Mouse (Mus musculus) stomach, embryonic 16.5 days (tissue): ENCODE data around the gene Snrnp25. TPM values are rescaled to one million over a fixed set of nuclear protein-coding genes. Genes with fewer than 3 reads are reported as not detected.

Source experiments
- ATAC-seq: fragments of 200-750 bp; cut with Nextera tagmentation; 2 replicates; pipeline ENCODE4 v1.8.0; 2017; ENCODE audit warnings: moderate number of reproducible peaks, moderate TSS enrichment; ENCODE audit not compliant: insufficient read depth, low FRiP score
- H3K27ac ChIP-seq: fragments of 300-500 bp; sonication (generic); 2 replicates; pipeline ENCODE4 v1.5.1; 2014; ENCODE audit warnings: low read length
- H3K27me3 ChIP-seq: fragments of 300-500 bp; sonication (generic); 2 replicates; pipeline ENCODE4 v1.6.1; 2014; ENCODE audit warnings: low read length, control low read depth, mixed read lengths; ENCODE audit not compliant: control insufficient read depth, insufficient read depth
- H3K36me3 ChIP-seq: fragments of 300-500 bp; sonication (generic); 2 replicates; pipeline ENCODE4 v1.6.1; 2014; ENCODE audit warnings: low read length; ENCODE audit not compliant: control insufficient read depth, insufficient read depth
- H3K4me1 ChIP-seq: fragments of 300-500 bp; sonication (generic); 2 replicates; pipeline ENCODE4 v1.6.1; 2014; ENCODE audit warnings: low read length, control low read depth, mixed read lengths; ENCODE audit not compliant: control insufficient read depth, insufficient read depth
- H3K4me2 ChIP-seq: fragments of 300-500 bp; sonication (generic); 2 replicates; pipeline ENCODE4 v1.6.1; 2014; ENCODE audit warnings: low read depth, low read length, mixed read lengths
- H3K4me3 ChIP-seq: fragments of 300-500 bp; sonication (generic); replicated peaks from 2 replicates; pipeline ENCODE4 v1.5.1; 2014; ENCODE audit warnings: mild to moderate bottlenecking, low read length
- H3K9ac ChIP-seq: fragments of 300-500 bp; sonication (generic); 2 replicates; pipeline ENCODE4 v1.6.1; 2014; ENCODE audit warnings: low read length
- H3K9me3 ChIP-seq: fragments of 300-500 bp; sonication (generic); replicated peaks from 2 replicates; pipeline ENCODE4 v1.6.1; 2016; ENCODE audit warnings: low read length, control low read depth; ENCODE audit not compliant: control insufficient read depth
- WGBS: fragments of 180-500 bp; shearing (Covaris S2); extraction: QIAGEN DNeasy Blood & Tissue Kit; methylation state at CpG from one replicate; pipeline ENCODE4 v1.1.7; 2014; 5-methylcytosine and 5-hydroxymethylcytosine counted together
- polyA plus RNA-seq: library from polyadenylated mRNA; unstranded; fragments of >200 nt; fragmentation: Nextera tagmentation; extraction: Ambion mirVana; gene quantifications from 2 replicates; pipeline ENCODE4 v1.2.1, GENCODE M21; 2015

The Snrnp25 gene
- polyA plus RNA-seq, 1 experiment from 2014 or later: 44.9 TPM

DNA sequence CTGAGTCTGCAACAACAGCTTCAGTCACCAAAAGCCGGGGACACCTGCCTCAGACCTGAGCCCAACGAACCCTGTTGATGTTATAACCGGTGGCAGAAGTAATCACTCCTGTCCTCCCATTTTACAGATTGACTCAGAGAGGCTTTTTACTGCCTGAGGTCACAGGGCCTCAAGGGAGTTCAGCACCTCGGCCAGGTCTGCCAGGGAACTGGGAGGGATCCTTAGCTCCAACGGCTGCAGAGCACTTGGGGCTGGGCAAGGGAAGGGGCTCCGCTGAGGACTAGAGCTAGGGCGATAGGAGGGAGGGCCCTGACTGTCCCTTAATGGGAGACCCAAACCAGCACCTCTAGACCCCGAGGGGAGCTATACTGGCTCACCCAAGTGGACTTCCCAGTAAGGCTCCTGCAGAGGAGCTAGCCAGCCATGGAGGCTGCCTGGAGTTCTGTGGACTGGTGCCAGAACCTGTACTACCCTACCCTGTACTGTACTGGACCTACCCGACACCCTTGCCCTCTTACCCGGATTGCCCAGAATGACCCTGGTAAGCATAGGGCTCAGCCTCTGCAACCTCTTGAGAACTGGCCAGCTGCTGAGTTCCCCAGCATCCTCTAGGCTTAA lies 15.5 kb downstream of the Snrnp25 start:
- whole genome bisulfite sequencing: 30% methylated on average over 10 of the region's 10 CpGs
- no peaks in the 10 kb centered on the region for H3K36me3 ChIP-seq
- ATAC-seq: no peak
- H3K27me3 ChIP-seq: no peaks in the 10 kb centered on the region
- peak overlapping the region; percentile 96 for H3K27ac ChIP-seq
- H3K4me3 ChIP-seq: peak overlapping the region; percentile 89
- peak overlapping the region; percentile 91 for H3K9ac ChIP-seq
- H3K4me1 ChIP-seq: peaks cover 58% of the 10 kb centered on the region
- H3K9me3 ChIP-seq: no peaks in the 10 kb centered on the region
- H3K4me2 ChIP-seq: peak overlapping the region; percentile 69

DNA sequence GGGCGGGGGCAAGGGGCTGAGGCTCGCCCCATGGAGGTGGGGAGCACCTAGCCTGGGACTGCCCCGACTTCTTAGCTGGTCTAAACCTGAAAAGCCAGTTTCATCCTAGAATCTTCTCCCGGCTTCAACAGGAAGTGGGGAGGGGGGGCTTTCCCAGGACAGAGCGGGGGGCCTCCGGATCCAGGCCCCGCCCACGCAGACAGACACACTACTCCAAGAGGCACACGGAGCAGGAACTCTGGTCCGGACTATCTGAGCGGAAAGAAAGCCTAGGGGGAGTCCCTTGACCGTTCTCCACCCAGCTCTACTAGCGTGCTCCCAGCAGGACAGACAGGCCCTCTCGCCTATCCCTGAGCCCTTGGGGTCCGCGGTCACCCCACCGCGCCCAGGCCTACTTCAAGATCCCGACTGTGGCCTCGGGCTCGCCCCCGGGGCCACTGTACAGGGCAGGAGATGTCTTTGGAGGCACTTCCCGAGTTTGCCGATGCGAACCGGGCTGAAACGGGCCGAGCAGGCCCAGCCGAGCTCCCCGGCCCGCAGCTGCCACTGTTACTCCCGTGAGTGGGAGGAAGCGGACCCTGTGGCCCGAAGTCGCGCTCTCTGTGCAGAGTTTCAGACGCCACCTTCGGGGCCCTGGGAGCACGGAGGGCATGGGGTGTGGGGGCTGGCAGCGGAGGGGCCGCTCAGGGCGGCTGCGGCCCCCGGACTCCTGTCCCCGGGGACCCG lies 16.2 kb downstream of the Snrnp25 start:
- Histone ChIP-seq H3K4me1 (peaks cover 62% of the 10 kb centered on the region), H3K9me3 (no peaks in the 10 kb centered on the region), H3K4me2 (peak overlapping the region; percentile 69), H3K36me3 (no peaks in the 10 kb centered on the region), H3K27me3 (no peaks in the 10 kb centered on the region), H3K27ac (peak overlapping the region; percentile 96), H3K9ac (peak overlapping the region; percentile 91), H3K4me3 (peak overlapping the region; percentile 89)
- under 1% methylated on average over 46 of the region's 46 CpGs for WGBS
- peak; percentile 68 for ATAC-seq

DNA sequence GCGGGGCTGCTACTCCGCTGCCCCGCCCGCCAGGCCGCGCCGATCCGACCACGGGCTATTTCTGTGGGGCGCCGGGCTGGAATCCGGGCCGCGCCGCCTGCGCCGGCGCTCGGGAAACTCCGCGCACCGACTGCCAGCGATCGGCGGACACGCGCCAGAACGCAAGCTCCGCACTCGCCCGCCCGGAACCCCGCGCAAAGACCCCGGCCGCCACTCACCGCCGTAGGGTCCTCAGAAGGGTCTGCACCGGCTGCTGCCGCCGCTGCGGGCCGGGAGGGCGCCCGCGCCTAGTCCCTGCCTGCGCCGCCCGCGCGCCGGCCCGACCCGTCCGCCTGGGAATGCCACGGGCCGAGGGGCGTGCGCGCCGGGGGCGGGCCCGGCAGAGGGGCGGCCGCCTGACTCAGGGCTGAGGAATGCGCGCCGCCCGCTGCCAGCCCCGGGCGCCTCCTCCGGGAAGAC lies 16.8 kb downstream of the Snrnp25 start, which contains the start of gene Rhbdf1:
Rhbdf1 (minus strand) TSS at position 350 of the 459 bp plus-strand sequence.
- Histone ChIP-seq H3K36me3 (no peaks in the 10 kb centered on the region), H3K4me1 (peaks cover 65% of the 10 kb centered on the region), H3K4me3 (peak within 1 kb of the TSS; percentile 89), H3K4me2 (peak within 1 kb of the TSS; percentile 69), H3K27me3 (no peaks in the 10 kb centered on the region), H3K9me3 (no peaks in the 10 kb centered on the region), H3K27ac (peak within 1 kb of the TSS; percentile 96), H3K9ac (peak within 1 kb of the TSS; percentile 91)
- peak; percentile 64 for ATAC-seq
- WGBS: under 1% methylated on average over 58 of the region's 72 CpGs

DNA sequence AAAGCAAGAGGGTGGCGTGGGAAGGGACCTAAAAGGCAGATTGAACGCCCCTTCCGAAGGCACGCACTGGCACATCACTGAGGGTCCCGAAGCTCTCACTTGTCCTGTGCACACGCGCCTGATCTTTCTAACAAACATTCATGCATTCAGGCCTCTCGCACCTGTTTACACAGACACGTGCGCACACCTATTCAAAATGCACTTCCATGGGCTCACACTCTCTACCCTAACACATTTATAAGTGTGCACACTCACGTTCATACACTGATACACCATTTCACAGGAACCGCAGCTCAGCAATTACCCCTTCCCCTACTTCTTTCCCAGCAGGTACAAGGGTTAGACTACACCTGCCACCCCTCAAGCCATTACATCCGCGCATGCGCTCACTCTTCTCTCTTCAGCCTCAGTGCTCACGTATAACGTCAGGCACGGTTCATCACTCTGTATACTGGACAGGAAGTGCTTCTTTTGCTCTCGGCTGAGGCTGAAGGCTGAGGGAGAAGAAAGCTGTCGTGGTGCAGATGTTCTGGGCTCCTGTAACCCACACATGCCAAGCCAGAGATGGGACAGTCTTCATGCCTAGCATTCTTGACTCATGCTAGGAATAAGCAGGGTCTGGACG lies 17.5 kb downstream of the Snrnp25 start:
- WGBS: 6% methylated on average over 21 of the region's 21 CpGs

DNA sequence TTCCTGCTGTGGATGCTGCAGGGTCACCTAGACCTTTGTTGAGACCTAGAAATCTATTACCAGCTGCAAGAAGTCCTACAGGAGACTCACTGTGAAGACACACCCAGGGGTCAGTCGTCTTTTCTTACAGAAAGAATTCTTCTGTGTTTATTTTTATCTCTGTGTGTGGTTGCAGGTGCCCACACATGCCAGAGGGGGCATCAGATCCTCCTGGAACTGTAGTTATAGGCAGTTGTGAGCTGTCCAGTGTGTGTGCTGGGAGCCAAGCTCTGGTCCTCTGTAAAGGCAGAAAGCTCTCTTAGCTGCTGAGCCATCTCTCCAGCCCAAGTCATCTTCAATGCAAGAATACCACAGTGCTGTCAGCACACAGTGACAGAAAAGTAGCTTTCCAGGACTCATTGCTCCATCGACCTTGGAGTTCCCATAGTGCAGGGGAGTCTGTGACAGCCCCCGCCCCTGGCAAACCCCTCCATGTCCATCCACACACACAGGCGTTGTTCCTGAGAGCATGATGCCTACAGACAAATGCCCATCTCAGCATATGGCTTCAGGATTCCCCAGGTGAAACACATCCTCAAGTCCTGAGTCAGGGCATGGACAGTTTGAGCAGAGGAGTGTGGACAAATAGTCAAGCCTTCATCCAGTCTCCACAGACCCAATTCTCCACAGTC lies 18.2 kb downstream of the Snrnp25 start:
- H3K4me1 ChIP-seq: peaks cover 65% of the 10 kb centered on the region
- H3K27me3 ChIP-seq: no peaks in the 10 kb centered on the region
- H3K36me3 ChIP-seq: no peaks in the 10 kb centered on the region
- ATAC-seq: no peak
- WGBS: 70% methylated on average over 4 of the region's 4 CpGs
- H3K9ac ChIP-seq: no peak overlapping the region
- H3K9me3 ChIP-seq: no peaks in the 10 kb centered on the region
- H3K4me2 ChIP-seq: no peak overlapping the region
- H3K27ac ChIP-seq: no peak overlapping the region
- no peak overlapping the region for H3K4me3 ChIP-seq

More for the DNA sequence above, 17.5 kb downstream of the Snrnp25 start:
- no peak for ATAC-seq
- H3K9me3 ChIP-seq: no peaks in the 10 kb centered on the region
- peak overlapping the region; percentile 96 for H3K27ac ChIP-seq
- peaks cover 70% of the 10 kb centered on the region for H3K4me1 ChIP-seq
- H3K9ac ChIP-seq: peak overlapping the region; percentile 91
- peak overlapping the region; percentile 89 for H3K4me3 ChIP-seq
- H3K4me2 ChIP-seq: peak overlapping the region; percentile 69
- H3K27me3 ChIP-seq: no peaks in the 10 kb centered on the region
- no peaks in the 10 kb centered on the region for H3K36me3 ChIP-seq

DNA sequence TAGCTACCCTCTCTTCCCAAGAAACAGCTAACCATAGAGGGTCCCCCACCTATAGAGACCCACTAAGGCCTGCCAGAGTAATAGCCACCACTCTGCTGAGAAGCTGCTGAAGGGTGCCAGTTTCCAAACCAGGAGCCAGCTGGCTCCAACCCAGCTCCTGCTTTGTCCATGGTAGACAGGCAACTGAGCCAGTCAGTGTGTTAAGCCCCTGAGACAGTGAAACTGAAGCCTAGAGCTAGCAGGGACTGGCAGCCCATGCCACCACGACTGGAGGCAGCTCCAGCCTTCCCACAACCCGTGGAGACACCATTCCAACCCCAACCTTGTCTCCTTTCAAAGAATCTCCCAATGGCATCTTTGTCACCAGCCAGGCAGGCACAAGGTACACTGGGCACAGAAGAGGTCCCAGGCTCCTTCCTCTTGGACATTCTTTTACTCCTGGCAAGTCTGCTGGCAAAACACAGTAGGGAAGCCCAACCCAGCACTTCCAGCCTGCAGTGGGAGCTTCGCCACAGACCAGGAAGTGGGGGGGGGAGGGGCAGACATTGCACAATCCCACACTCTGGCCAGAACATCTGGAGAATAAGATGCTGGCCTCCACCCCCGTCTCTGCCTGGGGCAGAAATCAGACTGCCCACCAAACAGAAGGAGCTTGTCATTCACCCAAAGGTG lies 19.4 kb downstream of the Snrnp25 start:
- peaks cover under 1% of the 10 kb centered on the region; the same call in 1 of the 2 replicates for H3K36me3 ChIP-seq
- peaks cover 54% of the 10 kb centered on the region for H3K4me1 ChIP-seq
- WGBS: 15% methylated on average over 4 of the region's 4 CpGs
- H3K9me3 ChIP-seq: no peaks in the 10 kb centered on the region
- ATAC-seq: peak; percentile 31; the same call in 1 of the 2 replicates
- peak overlapping the region; percentile 95 for H3K27ac ChIP-seq
- no peak overlapping the region; the same call in 1 of the 2 replicates for H3K4me2 ChIP-seq
- H3K27me3 ChIP-seq: no peaks in the 10 kb centered on the region
- peak overlapping the region; percentile 55; the same call in 1 of the 2 replicates for H3K9ac ChIP-seq
- H3K4me3 ChIP-seq: no peak overlapping the region

DNA sequence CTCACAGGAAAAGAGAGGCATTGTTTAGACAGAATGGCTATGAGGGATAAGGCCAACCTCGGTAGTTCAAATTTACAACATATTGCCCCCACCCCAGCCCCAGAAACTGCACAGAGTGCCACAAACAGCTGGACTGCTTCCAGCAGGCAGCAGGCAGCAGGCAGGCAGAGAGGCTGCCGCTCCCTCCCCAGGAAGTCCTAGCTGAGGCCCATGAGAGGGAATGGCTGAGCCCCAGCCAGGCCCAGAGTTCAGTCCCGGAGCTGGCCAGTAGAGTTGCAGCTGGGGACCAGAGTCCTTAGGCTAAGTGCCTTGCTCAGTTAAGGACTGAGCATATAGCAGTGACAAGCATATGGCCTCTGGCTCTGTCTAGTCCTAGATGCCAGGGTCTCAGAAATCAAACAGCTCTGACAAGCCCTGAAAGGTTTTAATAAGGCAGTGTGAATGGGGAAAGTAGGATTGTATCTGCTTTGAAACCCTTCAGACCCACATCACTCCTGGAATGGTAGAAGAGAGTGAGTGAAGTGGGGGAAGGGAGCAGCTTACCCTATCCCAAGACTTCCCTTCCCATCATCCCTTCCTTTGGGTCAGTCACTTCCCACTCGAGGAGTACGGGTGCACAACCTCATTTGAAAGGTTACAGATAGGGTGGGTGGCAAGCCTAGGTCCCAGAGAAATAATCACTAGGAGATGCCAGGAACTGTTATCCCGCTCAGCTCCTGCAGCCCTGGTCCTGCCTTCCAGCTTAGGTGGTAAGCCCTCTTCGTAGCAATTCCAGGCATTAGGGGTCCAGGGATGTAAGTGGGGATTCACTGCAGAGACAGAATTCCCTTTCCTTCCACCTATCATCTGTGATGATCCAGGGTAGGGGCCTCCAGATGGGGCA lies 20.2 kb downstream of the Snrnp25 start:
- H3K4me2 ChIP-seq: no peak overlapping the region; the same call in none of the 2 replicates
- H3K9ac ChIP-seq: peak overlapping the region; percentile 55

More for the DNA sequence above, 20.2 kb downstream of the Snrnp25 start:
- peaks cover 5% of the 10 kb centered on the region; the same call in 1 of the 2 replicates for H3K36me3 ChIP-seq
- no peak overlapping the region for H3K4me3 ChIP-seq
- peaks cover 46% of the 10 kb centered on the region for H3K4me1 ChIP-seq
- no peaks in the 10 kb centered on the region for H3K27me3 ChIP-seq
- no peaks in the 10 kb centered on the region for H3K9me3 ChIP-seq
- peak overlapping the region; percentile 95 for H3K27ac ChIP-seq
- ATAC-seq: no peak
- 44% methylated on average over 7 of the region's 7 CpGs for WGBS
